Mouse (Mus musculus): ENCODE results near the gene Kif1a.

Gene Kif1a

GRCm38 (mm10) chr1:93098956-93099355, 2.8 kb downstream of the Kif1a start:
- no peak for DNase-seq (ENCODE audit: low read depth, low spot score)

DNA sequence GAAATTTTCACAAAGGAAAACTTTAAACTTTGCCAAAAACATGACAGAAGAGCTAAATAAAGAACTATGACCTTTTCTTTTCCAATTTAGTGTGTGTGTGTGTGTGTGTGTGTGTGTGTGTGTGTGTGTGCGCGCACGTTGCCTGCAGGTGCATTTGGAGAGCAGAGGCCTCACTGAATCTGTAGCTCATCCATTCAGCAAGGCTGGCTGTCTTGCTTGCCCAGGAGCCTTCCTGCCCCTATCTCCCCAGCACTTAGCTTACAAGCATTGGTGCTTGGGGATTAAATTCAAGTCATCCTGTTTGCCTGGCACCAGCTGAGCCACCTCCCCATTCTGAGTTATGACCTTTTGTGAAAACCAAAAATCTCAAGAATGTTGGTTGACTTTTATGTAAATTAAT, 9.2 kb downstream of the Kif1a start:
- no peak for DNase-seq (ENCODE audit: low read depth, low spot score)

GRCm38 (mm10) chr1:93085136-93085535, 16.6 kb downstream of the Kif1a start:
- DNase-seq (ENCODE audit: low read depth, low spot score), result no peak

- no peak for DNase-seq (ENCODE audit: low read depth, low spot score)
Observed at GRCm38 (mm10) chr1:93083420-93084285, 18.1 kb downstream of the Kif1a start.

GRCm38 (mm10) chr1:93082121-93082520, 19.6 kb downstream of the Kif1a start:
- no peak for DNase-seq (ENCODE audit: low read depth, low spot score)

DNA sequence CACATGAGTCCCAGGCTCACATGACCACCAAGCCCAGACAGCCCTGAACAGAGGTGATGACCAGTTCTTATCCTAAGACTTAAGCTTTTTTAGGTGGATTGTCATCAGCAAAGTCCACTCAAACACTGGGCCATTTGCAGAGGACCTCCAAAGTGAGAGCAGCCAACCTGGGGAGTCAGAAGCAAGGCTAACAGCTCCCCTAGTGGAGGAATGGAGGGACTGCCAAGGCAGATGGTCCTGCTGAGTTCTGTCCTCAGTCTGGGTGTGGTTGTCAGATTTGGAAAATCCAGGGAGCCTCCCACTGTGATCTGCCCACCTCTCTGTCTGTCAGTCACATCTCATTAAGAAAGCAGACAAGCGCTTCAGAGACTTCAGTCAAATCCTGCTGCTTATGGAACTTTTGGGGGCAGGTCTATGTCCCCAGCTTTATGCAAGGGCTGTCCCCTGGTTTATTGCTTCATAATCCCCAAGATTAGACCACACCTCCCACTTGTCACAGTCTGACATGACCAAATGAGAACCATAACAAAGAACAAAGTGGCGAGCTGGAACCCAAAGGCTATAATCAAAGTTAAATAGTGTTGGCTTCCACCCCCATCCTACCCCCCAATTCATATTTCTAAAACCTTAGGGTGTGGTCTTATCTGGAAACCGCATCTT, 20.7 kb downstream of the Kif1a start:
- peak; percentile 81 for DNase-seq (ENCODE audit: low read depth, low spot score)

DNA sequence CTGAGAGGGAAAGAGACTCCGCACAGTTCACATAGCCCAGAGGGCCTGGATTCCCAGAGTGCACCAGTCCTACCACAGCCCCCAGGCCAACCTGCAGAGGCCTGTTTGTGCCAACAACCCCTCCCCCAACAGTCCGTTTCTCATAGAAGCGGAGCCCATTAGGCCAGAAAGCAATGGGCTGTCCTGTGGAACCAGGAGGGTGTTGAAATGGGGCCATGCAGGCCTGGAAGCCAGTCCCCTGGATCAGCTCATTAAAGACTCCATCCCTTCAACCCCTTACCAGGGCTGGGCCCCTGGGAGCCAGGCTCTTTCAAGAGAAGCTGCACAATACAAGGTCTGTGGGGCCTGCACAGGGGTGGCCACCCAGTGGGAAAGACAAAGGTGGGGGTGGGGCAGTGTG, 22.1 kb downstream of the Kif1a start:
- no peak for DNase-seq (ENCODE audit: low read depth, low spot score)

GRCm38 (mm10) chr1:93072279-93072865, 29.4 kb downstream of the Kif1a start:
- peak; percentile 38 for DNase-seq (ENCODE audit: low read depth, low spot score)

DNA sequence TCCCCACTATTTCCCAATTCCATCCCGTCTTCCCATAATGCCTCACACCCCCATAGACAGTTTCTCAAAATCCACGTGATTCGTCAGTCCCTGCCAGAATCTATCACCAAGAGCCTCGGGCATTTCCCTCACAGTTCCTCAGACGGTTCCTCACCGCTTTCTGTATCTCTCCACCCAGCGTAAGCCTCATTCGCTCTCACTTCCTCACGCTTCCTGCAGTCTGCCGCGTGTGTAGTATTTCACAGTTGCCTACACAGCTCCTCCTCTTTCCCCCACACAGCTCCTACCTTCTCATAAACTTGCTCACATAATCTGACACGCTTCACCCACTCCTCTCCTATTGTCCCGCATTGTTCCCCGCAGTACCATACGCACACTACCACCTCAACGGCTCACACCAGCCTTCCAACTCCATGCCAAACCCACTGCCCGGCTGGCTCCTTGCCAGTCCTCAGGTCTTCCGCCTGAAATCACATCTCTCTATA, 30.2 kb downstream of the Kif1a start:
- DNase-seq (ENCODE audit: low read depth, low spot score), result no peak

DNA sequence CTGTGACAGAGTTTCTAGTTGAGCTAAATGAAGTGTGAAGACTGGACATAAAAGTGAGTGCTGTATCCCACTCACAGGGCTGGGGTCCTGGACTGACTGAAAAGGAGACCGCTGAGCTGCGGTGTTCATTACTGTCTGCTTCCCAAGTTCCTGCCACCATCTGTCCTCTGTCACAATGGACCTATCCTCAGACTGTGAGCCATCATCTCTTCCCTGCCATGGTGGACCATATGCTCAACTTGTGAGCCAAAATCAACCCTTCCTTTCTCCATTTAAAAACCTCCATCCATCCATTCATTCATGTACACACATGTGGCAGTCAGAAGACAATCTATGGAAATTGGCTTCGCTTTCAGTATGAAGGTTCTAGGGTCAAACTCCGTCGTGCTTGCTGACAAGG, 30.9 kb downstream of the Kif1a start:
- DNase-seq (ENCODE audit: low read depth, low spot score), result no peak

DNA sequence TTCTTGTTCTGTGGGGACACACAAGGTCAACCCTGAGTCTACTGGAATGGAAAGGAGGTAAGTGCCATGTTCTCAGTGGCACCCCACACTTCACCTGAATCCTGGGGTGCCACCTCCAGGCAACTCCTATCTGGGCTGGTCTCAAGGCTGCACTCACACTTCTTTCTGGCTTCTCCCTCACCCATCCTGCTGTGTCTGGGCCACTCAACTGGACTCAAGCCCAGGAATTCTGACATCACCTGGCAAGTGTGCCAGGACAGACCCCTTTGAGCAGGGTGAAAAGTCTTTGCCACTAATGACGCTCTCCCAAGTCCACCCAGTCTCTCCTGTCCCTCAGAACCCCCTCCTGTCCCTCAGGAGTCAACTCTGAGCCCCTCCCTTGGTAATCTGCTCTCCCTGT, 33.2 kb downstream of the Kif1a start:
- DNase-seq (ENCODE audit: low read depth, low spot score), result no peak

DNA sequence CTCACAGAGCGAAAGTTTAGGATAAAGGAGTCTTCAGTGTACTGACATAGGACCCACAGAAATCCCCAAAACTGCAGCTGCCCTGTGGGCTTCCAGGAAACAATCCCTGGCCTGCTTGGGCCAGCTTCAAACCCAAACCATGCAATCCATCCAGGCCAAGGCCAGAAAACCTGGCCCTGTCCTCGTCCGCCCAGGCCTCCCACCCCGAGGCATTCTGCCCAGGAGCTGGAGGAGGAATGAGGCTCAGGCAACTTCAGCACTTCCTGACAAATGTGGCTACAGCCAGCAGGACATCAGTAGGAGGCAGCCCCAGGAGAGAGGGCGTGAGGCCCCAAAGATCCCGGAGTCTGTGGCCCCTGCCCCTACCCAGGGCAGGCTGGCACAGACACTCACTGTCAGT, 36.1 kb downstream of the Kif1a start:
- DNase-seq (ENCODE audit: low read depth, low spot score), result no peak

- DNase-seq (ENCODE audit: low read depth, low spot score), result no peak
Observed at GRCm38 (mm10) chr1:93063694-93064093, 38.1 kb downstream of the Kif1a start.

DNA sequence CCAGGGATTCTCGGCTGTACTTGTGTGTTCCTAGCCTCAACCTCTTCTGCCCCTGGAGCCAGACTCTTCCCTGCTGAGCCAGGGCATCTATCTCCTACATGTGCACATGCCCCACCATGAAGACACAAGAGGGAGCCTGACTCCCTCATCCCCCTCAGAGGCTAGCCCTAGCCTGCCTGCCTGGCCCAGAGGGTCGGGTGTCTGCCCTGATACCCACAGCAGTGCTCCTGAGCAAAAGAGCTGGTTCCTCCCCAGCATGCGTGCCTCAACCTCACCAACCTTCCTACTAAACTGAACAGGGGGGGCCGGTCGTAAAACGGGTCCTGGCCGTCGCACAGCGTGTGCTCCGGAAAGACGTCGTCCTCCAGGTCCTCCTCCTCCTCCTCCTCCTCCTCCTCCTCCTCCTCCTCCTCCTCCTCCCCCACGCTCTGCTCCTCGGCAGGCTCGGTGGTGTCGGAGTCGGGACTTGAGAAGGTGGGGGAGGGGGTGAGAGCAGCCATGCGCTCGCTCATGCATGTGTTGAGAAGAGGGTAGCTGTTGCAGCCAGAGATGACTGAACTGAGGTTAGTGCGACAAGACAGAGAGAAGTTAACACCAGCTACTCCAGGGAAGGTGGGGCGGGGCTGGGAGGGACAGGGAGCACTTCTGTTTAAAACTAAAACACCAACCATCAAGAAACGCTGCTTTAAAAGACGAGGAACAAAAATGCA, 50.5 kb downstream of the Kif1a start:
- no peak for DNase-seq (ENCODE audit: low read depth, low spot score)

GRCm38 (mm10) chr1:93050071-93050470, 51.7 kb downstream of the Kif1a start:
- no peak for DNase-seq (ENCODE audit: low read depth, low spot score)

GRCm38 (mm10) chr1:93046153-93046789, 55.5 kb downstream of the Kif1a start:
- DNase-seq (ENCODE audit: low read depth, low spot score), result no peak

DNA sequence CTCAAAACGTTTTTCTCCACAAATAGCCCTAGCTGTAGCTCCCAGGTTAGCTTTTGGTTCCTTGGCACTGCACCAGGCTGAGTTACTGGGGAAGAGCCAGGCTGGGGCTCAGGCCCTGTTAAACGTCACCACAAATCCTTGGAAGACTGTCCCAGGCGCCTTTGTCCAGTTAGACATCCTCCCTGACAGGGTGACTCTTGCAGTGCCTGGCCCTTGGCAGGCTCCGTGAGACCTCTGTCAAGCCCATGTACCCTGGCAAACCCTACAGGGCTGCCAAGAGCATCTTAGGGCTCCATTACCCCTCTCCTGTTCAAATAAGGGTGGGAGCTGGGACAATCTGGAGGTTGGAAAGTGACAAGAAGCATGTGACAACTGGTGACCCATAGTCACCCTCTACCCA, 65.8 kb downstream of the Kif1a start:
- DNase-seq (ENCODE audit: low read depth, low spot score), result no peak

DNA sequence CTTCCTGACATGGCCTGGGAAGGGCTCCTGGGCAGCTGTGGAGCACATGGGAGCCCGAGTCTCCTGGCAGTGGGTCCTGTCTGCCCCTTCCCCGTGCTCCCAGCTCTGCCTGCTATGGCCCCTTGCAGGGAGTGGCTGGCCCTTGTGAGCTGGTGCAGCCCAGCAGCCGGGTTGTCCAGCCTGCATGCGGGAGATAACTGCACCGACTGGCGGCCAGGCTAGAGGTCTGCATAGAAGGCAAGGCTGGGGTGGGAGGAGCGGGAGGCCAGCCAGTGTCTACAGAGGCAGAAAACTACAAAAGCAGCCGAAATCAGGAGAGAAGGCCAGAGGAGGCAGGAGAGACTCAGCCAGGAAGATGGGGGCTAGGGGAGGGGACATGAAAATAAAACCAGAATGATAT, 67.8 kb downstream of the Kif1a start:
- no peak for DNase-seq (ENCODE audit: low read depth, low spot score)

DNA sequence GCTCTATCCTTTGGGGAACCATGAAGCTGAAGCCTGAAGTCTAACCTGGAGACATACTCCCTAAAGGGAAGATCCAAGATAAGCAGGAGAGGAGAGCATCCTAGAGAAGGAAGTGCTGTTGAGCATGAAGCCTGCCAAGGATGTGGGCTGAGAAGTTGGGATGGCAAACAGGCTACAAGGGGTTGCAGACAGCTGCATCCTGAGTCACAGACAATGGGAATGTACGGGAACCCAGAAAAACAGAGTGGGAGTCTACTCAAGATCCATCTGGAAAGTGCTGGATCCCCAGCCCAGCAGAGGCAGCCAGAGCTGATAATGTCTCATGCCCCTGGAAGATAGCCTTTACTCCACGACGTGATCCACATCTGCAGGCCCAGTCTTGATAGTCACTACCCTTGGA, 70.6 kb downstream of the Kif1a start:
- no peak for DNase-seq (ENCODE audit: low read depth, low spot score)

DNA sequence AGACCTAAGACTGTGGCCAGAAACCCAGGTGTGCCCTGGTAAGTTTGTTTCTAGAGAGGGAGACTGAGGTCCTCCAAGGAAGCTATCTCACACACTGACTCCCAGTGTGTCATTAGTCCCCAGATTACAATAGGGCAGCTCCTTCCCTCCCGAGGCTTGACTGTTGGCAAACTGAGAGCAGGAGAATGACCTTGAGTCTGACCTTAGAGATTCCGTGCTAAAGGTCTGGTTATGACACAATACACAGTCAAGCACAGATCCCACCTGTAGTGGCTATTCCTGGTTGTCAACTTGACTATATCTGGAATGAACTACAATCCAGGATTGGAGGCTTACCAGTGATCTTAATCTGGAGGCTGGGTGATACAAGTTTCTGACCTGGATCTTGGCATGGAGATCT, 71.7 kb downstream of the Kif1a start:
- DNase-seq (ENCODE audit: low read depth, low spot score), result no peak

- DNase-seq (ENCODE audit: low read depth, low spot score), result no peak
Observed at GRCm38 (mm10) chr1:93029387-93029786, 72.4 kb downstream of the Kif1a start.

DNA sequence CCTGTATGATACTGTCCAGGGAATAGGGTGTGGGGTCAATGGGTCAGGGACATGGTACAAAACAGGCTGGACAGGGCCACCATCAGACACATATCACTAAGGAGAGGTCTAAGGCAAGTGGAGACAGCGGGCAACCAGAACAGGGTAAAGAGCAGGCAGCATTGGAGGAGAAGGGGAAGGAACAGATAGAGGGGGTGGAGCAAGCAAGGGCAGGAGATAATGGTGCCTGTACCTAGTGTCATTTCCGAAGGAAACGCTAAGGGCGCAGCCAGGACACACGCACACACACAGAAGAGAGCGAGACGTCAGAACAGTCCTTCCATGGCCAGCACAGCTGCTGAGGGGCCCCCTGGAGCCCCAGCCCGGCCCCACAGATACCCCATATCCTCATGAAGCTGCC, 75.2 kb downstream of the Kif1a start:
- DNase-seq (ENCODE audit: low read depth, low spot score), result no peak
